ENCODE assay signal across 8 mouse cellular contexts in the genomic region with DNA sequence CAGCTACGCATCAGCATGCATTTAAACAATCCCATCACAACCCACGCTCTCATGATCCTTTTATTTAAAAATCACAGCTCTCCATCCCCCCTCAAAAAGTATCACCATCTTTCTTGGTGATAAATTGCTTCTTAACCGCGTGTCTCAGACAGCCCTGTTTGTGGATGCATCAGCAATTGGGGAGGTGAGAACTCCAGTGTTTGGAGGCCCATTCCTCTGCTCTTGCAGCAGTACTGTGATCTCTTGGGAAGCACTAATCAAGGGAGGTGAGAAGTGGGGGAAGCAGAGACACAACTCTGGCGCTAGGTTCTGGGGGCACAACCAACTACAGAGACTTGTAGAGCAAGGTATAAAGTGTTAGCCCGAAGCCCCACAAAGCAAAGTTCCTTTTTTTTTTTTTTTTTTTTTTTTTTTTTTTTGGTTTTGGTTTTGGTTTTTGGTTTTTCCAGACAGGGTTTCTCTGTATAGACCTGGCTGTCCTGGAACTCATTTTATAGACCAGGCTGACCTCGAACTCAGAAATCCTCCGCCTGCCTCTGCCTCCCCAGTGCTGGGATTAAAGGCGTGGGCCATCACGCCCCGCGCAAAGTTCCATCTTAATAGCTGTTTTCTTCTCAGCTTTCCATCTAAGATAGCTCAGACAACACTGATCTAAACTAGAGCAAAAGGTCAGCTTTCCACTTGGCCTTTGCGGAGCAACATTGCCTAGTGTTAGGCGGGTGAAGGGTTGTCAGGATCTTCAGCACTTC. TPM values are rescaled to one million over a fixed set of nuclear protein-coding genes. Genes with fewer than 3 reads are reported as not detected.
DNase-seq lines count a peak whose midpoint lies in the region; ATAC-seq and TF ChIP-seq lines count a peak whose summit lies in the region.

No protein-coding gene starts in this region.

- TF ChIP-seq CTCF in layer of hippocampus, adult 2 months (conservative IDR thresholded peaks at IDR 0.05) = no peak
- TF ChIP-seq CTCF in brain, embryonic 14.5 days (IDR thresholded peaks at IDR 0.05; ENCODE audit: borderline replicate concordance, extremely low read depth, insufficient read depth, insufficient read length) = no peak

- no peak for ATAC-seq in erythroblast, adult 5-6 weeks (replicated peaks; ENCODE audit: low FRiP score, poor library complexity, severe bottlenecking)
- ATAC-seq in megakaryocyte progenitor cell, adult 5-6 weeks (replicated peaks; ENCODE audit: poor library complexity) = no peak

- no peak for DNase-seq in layer of hippocampus, adult 2 months (ENCODE audit: low spot score in 2 of 2)
- DNase-seq in layer of hippocampus, adult 11-12 months (ENCODE audit: low spot score) = no peak
- DNase-seq in brain, embryonic 14.5 days (ENCODE audit: low read depth) = peak; percentile 39
- peak; percentile 53 for DNase-seq in induced T-regulatory cell, adult 2 months (ENCODE audit: low read depth)
- peak; percentile 41 for DNase-seq in naive thymus-derived CD4-positive, alpha-beta T cell, adult 2 months (ENCODE audit: low read depth)
- DNase-seq in B cell, adult 2 months = no peak

- peak overlapping the region; percentile 96 for H3K27ac ChIP-seq in layer of hippocampus, adult 2 months

- H3K4me3 ChIP-seq in layer of hippocampus, adult 2 months = peak overlapping the region; percentile 50; the same call in 1 of the 2 replicates

- TF ChIP-seq POLR2A in brain, embryonic 14.5 days (IDR thresholded peaks at IDR 0.05; ENCODE audit: borderline replicate concordance, extremely low read depth, insufficient read depth, insufficient read length, poor library complexity, severe bottlenecking) = no peak

RNA-seq across cellular contexts. Expression of gene Irf2bpl, which starts 3.0 kb away (rescaled TPM):
- total RNA-seq in layer of hippocampus, adult 2 months (2021) = 10 to 100 TPM; 69.8 to 70.2 TPM
- 77.9 and 97.5 TPM in 2 replicates for polyA plus RNA-seq in brain, embryonic 14.5 days (2012; rRNA removed)
- 0.21 and 0.77 TPM in 2 replicates for total RNA-seq in erythroblast, adult 5-6 weeks (2015; ENCODE audit: low replicate concordance)
- total RNA-seq in erythroblast, adult 5-6 weeks (2017; ENCODE audit: low replicate concordance) = 0.42 TPM in 1 of 2 replicates, not detected in the other
- total RNA-seq in megakaryocyte progenitor cell, adult 5-6 weeks (2015) = 1.4 and 1.8 TPM in 2 replicates
- total RNA-seq in megakaryocyte progenitor cell, adult 5-6 weeks (2017) = 1.6 and 1.7 TPM in 2 replicates

RNA-seq across cellular contexts. Expression of gene Cipc, which starts 59.3 kb away (rescaled TPM):
- 10 to 100 TPM; 73.4 to 83.6 TPM for total RNA-seq in layer of hippocampus, adult 2 months (2021)
- polyA plus RNA-seq in brain, embryonic 14.5 days (2012; rRNA removed) = 67.3 and 70.7 TPM in 2 replicates
- total RNA-seq in erythroblast, adult 5-6 weeks (2015; ENCODE audit: low replicate concordance) = 4.8 and 7.1 TPM in 2 replicates
- 5.6 and 8.2 TPM in 2 replicates for total RNA-seq in erythroblast, adult 5-6 weeks (2017; ENCODE audit: low replicate concordance)
- 16.7 and 22.0 TPM in 2 replicates for total RNA-seq in megakaryocyte progenitor cell, adult 5-6 weeks (2015)
- total RNA-seq in megakaryocyte progenitor cell, adult 5-6 weeks (2017) = 17.6 and 23.7 TPM in 2 replicates

Comparison
In these comparisons a context has a peak if more than half of its experiments do, and no peak if none do; other contexts are left out.
1. DNase-seq: peak in brain, embryonic 14.5 days (single experiment), induced T-regulatory cell, adult 2 months (single experiment) and naive thymus-derived CD4-positive, alpha-beta T cell, adult 2 months (single experiment); none in layer of hippocampus, adult 2 months (0 of 2), layer of hippocampus, adult 11-12 months (single experiment) and B cell, adult 2 months (0 of 2).
2. RNA of gene Irf2bpl, which starts 3.0 kb away (total RNA-seq): 69.8 to 70.2 TPM in layer of hippocampus, adult 2 months; 1.4 to 1.8 TPM in megakaryocyte progenitor cell, adult 5-6 weeks and 0.21 to 0.77 TPM in erythroblast, adult 5-6 weeks; every median in the first group is over 10 times any median in the second.